Mouse (Mus musculus) liver, adult 2 months (tissue): ENCODE measurements around the gene Rspo4. TPM values are rescaled to one million over a fixed set of nuclear protein-coding genes. Genes with fewer than 3 reads are reported as not detected.

ENCODE experiments used
- DNase-seq: peaks from one replicate; pipeline ENCODE4 v3.0.0-alpha.2; 2011; ENCODE audit warnings: low read depth, low spot score; ENCODE audit errors: extremely low read depth
- H3K27ac ChIP-seq: fragments of 200-500 bp; replicated peaks from 2 replicates; pipeline ENCODE4 v1.5.1; 2012; ENCODE audit warnings: low read depth, mild to moderate bottlenecking, control low read depth, inconsistent platforms, low read length; ENCODE audit not compliant: insufficient read depth
- H3K27me3 ChIP-seq: fragments of 200-500 bp; 2 replicates; pipeline ENCODE4 v1.6.1; 2012; ENCODE audit warnings: mild to moderate bottlenecking, moderate library complexity, low read length, inconsistent platforms; ENCODE audit not compliant: control insufficient read depth, insufficient read depth
- H3K36me3 ChIP-seq: fragments of 200-500 bp; 2 replicates; pipeline ENCODE4 v1.6.1; 2012; ENCODE audit warnings: low read length, inconsistent platforms; ENCODE audit not compliant: control insufficient read depth, insufficient read depth
- H3K4me1 ChIP-seq: fragments of 200-500 bp; 2 replicates; pipeline ENCODE4 v1.6.1; 2011; ENCODE audit warnings: low read length; ENCODE audit not compliant: control insufficient read depth, insufficient read depth
- H3K4me3 ChIP-seq: fragments of 200-500 bp; 2 replicates; pipeline ENCODE4 v1.5.1; 2011; ENCODE audit warnings: low read depth, mild to moderate bottlenecking, control low read depth, low read length, moderate library complexity; ENCODE audit not compliant: insufficient read depth
- H3K79me2 ChIP-seq: fragments of 200-500 bp; 2 replicates; pipeline ENCODE4 v1.6.1; 2012; ENCODE audit warnings: inconsistent platforms, mild to moderate bottlenecking, low read length, moderate library complexity; ENCODE audit not compliant: control insufficient read depth, insufficient read depth
- H3K9ac ChIP-seq: fragments of 200-500 bp; 2 replicates; pipeline ENCODE4 v1.6.1; 2012; ENCODE audit warnings: low read depth, mild to moderate bottlenecking, control low read depth, inconsistent platforms, low read length
- CTCF ChIP-seq: fragments of 200-500 bp; IDR thresholded peaks from 2 replicates; pipeline ENCODE4 v1.5.1; 2011; ENCODE audit warnings: low read depth, low read length, control low read depth
- POLR2A ChIP-seq: fragments of 200-500 bp; IDR thresholded peaks from 2 replicates; pipeline ENCODE4 v1.6.1; 2011; ENCODE audit warnings: low read length, control low read depth; ENCODE audit not compliant: insufficient read depth; ENCODE audit errors: extremely low read depth
- WGBS: fragments of 180-500 bp; shearing (Covaris S2); methylation state at CpG from one replicate; pipeline ENCODE4 v1.1.7; 2018; 5-methylcytosine and 5-hydroxymethylcytosine counted together
- polyA plus RNA-seq: library from polyadenylated mRNA; depleted of rRNA; stranded (reverse); fragments of >200 nt; gene quantifications from 2 replicates; pipeline ENCODE4 v1.2.3, GENCODE M21; 2012
- total RNA-seq: library from RNA; depleted of rRNA; stranded (reverse); fragments of >200 nt; gene quantifications from 2 replicates; pipeline ENCODE4 v1.2.3, GENCODE M21; 2014

Rspo4 gene
- total and polyA plus RNA-seq, 2 experiments = not detected

DNA sequence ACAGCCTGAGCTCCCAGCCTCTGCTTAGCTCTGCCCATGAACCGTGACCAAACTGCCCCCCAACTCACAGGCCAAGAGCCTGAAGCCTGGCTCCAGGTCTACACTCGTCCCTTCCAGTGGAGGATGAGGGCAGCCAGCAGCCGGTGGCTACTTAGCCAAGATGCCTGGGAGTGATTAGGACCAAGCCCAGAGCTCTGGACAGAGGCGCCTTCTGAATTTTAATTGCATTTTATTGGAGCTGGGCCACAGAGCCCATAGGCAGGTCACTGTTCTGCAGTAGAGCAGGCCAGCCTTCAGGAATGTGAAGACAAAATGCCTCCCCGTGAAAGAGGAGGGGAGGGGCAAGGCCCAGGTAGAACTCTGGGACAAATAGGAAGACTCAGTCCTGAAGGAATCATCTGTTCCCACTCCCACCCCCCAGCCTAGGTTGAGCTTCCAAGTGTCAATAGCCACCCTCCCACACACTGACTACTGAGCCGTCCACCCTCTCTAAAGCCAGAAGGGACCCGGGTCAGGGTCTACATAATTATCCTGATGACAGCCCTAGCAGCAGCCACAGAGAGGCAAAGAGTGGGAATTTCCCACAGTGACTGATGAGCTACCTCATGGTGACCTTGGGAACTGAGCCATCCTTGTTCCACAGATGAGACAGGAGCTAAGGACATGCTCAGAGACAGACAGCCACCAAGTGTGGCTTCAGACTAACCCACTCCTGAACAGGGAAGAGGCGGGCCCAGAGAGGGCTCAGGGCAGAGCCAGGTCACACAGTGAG lies 51.7 kb downstream of the Rspo4 start:
- WGBS = 84% methylated on average over 8 of the region's 8 CpGs
- Histone ChIP-seq H3K27me3 (no peaks in the 10 kb centered on the region), H3K36me3 (no peaks in the 10 kb centered on the region), H3K9ac (no peak overlapping the region), H3K79me2 (no peaks in the 10 kb centered on the region), H3K4me3 (no peak overlapping the region), H3K27ac (no peak overlapping the region), H3K4me1 (no peaks in the 10 kb centered on the region)
- DNase-seq = no peak
- TF ChIP-seq POLR2A (no peak), CTCF (no peak)

DNA sequence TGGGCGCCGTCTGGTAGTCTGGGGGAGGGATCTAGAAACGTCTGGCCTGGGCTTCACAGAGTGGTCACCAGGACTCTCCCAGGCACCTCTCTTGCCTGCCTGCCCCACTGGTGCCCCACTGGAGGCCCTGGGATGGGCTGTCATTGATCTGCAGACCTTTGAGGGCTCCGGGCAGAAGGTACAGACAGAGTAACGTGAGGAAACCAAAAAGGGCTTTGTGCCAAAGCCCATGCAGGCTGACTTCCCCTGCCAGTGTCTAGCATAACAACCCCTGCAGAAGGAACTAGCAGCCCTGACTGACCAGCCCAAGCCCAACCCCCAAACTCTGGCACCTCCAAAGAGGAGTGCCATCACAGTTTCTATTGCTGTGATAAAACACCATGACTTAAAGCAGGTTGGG lies 53.2 kb downstream of the Rspo4 start:
- no peaks in the 10 kb centered on the region for H3K79me2 ChIP-seq
- H3K27me3 ChIP-seq = no peaks in the 10 kb centered on the region
- no peak for DNase-seq
- TF ChIP-seq POLR2A (no peak), CTCF (no peak)
- no peaks in the 10 kb centered on the region for H3K36me3 ChIP-seq
- H3K27ac ChIP-seq = no peak overlapping the region
- no peak overlapping the region for H3K9ac ChIP-seq
- no peaks in the 10 kb centered on the region for H3K4me1 ChIP-seq
- WGBS = 82% methylated on average over 5 of the region's 5 CpGs
- no peak overlapping the region for H3K4me3 ChIP-seq

DNA sequence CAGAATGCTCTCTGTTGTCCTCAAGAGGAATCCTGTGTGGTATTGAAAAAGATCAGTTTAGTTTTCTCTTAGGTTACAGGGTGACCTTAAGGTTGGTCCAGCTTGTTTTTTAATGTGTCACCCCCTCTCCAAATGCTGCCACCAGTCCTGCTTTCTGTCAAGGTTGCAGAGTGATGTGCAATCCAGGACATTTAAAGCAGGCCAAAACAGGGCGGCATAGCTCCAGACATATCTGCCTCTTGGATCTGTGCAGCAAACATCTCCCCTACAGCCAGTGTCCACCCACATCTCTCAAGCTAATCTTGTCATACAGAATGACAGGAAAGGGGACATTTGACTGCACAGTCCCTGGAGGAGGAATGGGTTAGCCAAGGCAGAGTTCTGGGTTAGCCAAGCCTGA lies 55.4 kb downstream of the Rspo4 start:
- H3K79me2 ChIP-seq = no peaks in the 10 kb centered on the region
- H3K27ac ChIP-seq = no peak overlapping the region
- no peak for TF ChIP-seq CTCF
- TF ChIP-seq POLR2A = no peak
- no peaks in the 10 kb centered on the region for H3K36me3 ChIP-seq
- H3K27me3 ChIP-seq = no peaks in the 10 kb centered on the region
- no peaks in the 10 kb centered on the region for H3K4me1 ChIP-seq
- no peak overlapping the region for H3K9ac ChIP-seq
- DNase-seq = no peak
- no peak overlapping the region for H3K4me3 ChIP-seq
- WGBS = 87% methylated on average over 1 of the region's 1 CpGs

DNA sequence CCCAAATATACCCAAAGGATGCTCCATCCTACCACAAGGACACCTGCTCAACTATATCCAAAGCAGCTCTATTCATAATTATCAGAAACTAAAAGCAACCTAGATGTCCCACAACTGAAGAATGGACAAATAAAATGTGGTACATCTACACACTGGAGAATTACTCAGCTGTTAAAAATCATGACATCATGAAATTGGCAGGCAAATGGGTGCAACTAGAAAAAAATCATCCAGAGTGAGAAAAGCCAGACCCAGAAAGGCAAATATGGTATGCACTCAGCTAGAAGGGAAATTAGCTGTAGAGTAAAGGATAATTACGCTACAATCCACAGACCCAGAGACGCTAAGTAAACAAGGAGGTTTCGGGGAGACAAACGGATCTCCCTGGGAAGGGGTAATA lies 58.1 kb downstream of the Rspo4 start:
- Histone ChIP-seq H3K79me2 (no peaks in the 10 kb centered on the region), H3K36me3 (no peaks in the 10 kb centered on the region), H3K27ac (no peak overlapping the region), H3K9ac (no peak overlapping the region), H3K4me1 (no peaks in the 10 kb centered on the region), H3K4me3 (no peak overlapping the region), H3K27me3 (no peaks in the 10 kb centered on the region)
- no peak for TF ChIP-seq CTCF
- TF ChIP-seq POLR2A = no peak
- 68% methylated on average over 4 of the region's 4 CpGs for WGBS
- DNase-seq = no peak

DNA sequence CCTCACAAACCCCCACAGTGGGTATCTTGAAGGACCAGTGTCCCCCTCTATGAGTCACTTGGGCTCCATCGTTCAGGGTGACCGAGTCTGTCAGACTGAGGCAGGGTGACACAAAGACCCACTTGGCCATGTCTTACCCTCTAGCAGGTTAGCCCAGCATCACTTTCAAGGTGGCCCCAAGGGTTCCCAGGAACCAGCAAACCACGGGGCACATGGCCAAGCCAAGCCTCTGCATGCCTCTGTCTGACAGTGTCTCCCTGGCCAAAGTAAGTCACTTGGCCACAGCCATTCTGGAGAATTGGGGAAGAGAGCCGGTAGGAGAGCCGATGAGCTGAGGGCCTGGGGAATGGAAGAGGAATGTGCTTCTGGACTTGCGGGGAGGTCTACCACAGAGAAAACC lies 60.5 kb downstream of the Rspo4 start:
- no peak for DNase-seq
- H3K27me3 ChIP-seq = no peaks in the 10 kb centered on the region
- H3K79me2 ChIP-seq = no peaks in the 10 kb centered on the region
- no peak overlapping the region for H3K9ac ChIP-seq
- 89% methylated on average over 6 of the region's 6 CpGs for WGBS
- no peak overlapping the region for H3K4me3 ChIP-seq
- H3K4me1 ChIP-seq = no peaks in the 10 kb centered on the region
- H3K27ac ChIP-seq = no peak overlapping the region
- H3K36me3 ChIP-seq = no peaks in the 10 kb centered on the region
- TF ChIP-seq CTCF (no peak), POLR2A (no peak)

DNA sequence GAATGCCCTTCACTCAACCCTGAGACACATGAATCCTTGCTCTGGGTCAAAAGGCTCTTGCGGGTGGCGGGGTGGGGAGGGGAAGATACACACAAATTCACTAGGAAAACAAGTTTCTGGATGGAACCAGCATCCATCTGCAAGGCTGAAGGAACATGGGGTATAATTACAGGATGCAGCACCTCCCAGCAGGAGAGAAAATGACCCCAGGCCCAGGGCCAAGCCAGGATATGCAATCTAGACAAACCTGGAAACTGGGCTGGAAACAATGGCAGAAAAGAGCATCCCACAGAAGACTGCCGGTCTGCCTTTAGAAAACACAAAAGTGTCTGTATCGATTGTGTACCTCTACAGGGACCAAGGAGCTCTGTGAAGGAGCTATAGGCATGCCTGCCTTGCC lies 61.2 kb downstream of the Rspo4 start:
- H3K4me3 ChIP-seq = no peak overlapping the region
- H3K4me1 ChIP-seq = no peaks in the 10 kb centered on the region
- TF ChIP-seq CTCF = no peak
- no peak for TF ChIP-seq POLR2A
- H3K36me3 ChIP-seq = no peaks in the 10 kb centered on the region
- no peak overlapping the region for H3K27ac ChIP-seq
- no peak overlapping the region for H3K9ac ChIP-seq
- no peaks in the 10 kb centered on the region for H3K27me3 ChIP-seq
- DNase-seq = no peak
- 78% methylated on average over 4 of the region's 4 CpGs for WGBS
- no peaks in the 10 kb centered on the region for H3K79me2 ChIP-seq
